Mouse (Mus musculus) limb, embryonic 11.5 days (tissue): ENCODE data around the gene Mcpt4. TPM values are rescaled to one million over a fixed set of nuclear protein-coding genes. Genes with fewer than 3 reads are reported as not detected.
"Not testable (repeated sequence)": the region's sequence is repeated elsewhere in the genome, so short reads cannot be mapped to it uniquely, and the experiment has no call there.

Experiments
- ATAC-seq: fragments of 200-750 bp; cut with Nextera tagmentation; 2 replicates; pipeline ENCODE4 v1.8.0; 2017; ENCODE audit warnings: low read depth; ENCODE audit not compliant: insufficient number of reproducible peaks, low FRiP score, low TSS enrichment
- DNase-seq: peaks from one replicate; pipeline ENCODE4 v3.0.0-alpha.2; 2015; ENCODE audit warnings: low spot score
- H3K27ac ChIP-seq: fragments of 300-500 bp; sonication (generic); replicated peaks from 2 replicates; pipeline ENCODE4 v1.5.1; 2014; ENCODE audit warnings: low read depth, mild to moderate bottlenecking, low read length
- H3K27me3 ChIP-seq: fragments of 300-500 bp; sonication (generic); 2 replicates; pipeline ENCODE4 v1.6.1; 2014; ENCODE audit warnings: mild to moderate bottlenecking, low read length, mixed read lengths; ENCODE audit not compliant: control insufficient read depth, insufficient read depth
- H3K36me3 ChIP-seq: fragments of 300-500 bp; sonication (generic); 2 replicates; pipeline ENCODE4 v1.6.1; 2014; ENCODE audit warnings: mild to moderate bottlenecking, low read length, moderate library complexity, mixed read lengths; ENCODE audit not compliant: control insufficient read depth, insufficient read depth
- H3K4me1 ChIP-seq: fragments of 300-500 bp; sonication (generic); 2 replicates; pipeline ENCODE4 v1.6.1; 2014; ENCODE audit warnings: low read length, mixed read lengths; ENCODE audit not compliant: control insufficient read depth, insufficient read depth
- H3K4me2 ChIP-seq: fragments of 300-500 bp; sonication (generic); 2 replicates; pipeline ENCODE4 v1.6.1; 2014; ENCODE audit warnings: low read depth, mild to moderate bottlenecking, moderate library complexity; ENCODE audit not compliant: severe bottlenecking
- H3K4me3 ChIP-seq: fragments of 300-500 bp; sonication (generic); 2 replicates; pipeline ENCODE4 v1.5.1; 2014; ENCODE audit warnings: low read depth, low read length
- H3K9ac ChIP-seq: fragments of 300-500 bp; sonication (generic); 2 replicates; pipeline ENCODE4 v1.6.1; 2014; ENCODE audit warnings: mild to moderate bottlenecking, low read length
- H3K9me3 ChIP-seq: fragments of 300-500 bp; sonication (generic); 2 replicates; pipeline ENCODE4 v1.6.1; 2016; ENCODE audit warnings: low read length; ENCODE audit not compliant: control insufficient read depth
- WGBS: fragments of 180-500 bp; shearing (Covaris S2); extraction: QIAGEN DNeasy Blood & Tissue Kit; methylation state at CpG from one replicate; pipeline ENCODE4 v1.1.7; 2014; 5-methylcytosine and 5-hydroxymethylcytosine counted together
- polyA plus RNA-seq: library from polyadenylated mRNA; unstranded; fragments of >200 nt; fragmentation: Nextera tagmentation; extraction: Ambion mirVana; gene quantifications from 2 replicates; pipeline ENCODE4 v1.2.1, GENCODE M21; 2014

The Mcpt4 gene
- not detected in 2 replicates for polyA plus RNA-seq

- not testable (repeated sequence) for H3K27ac ChIP-seq, H3K27me3 ChIP-seq, H3K4me3 ChIP-seq, ATAC-seq, H3K9ac ChIP-seq, H3K36me3 ChIP-seq, H3K4me1 ChIP-seq, DNase-seq, H3K4me2 ChIP-seq, H3K9me3 ChIP-seq
- WGBS, result 71% methylated on average over 3 of the region's 3 CpGs
Observed at GRCm38 (mm10) chr14:56062213-56062612, at the start of gene Mcpt4. Gene Mcpt4, minus strand, starts transcription at chr14:56062313.

GRCm38 (mm10) chr14:56105447-56106180, 43.5 kb upstream of the Mcpt4 start:
- no peaks in the 10 kb centered on the region for H3K9me3 ChIP-seq
- no peak overlapping the region for H3K9ac ChIP-seq
- 81% methylated on average over 13 of the region's 13 CpGs for WGBS
- no peak overlapping the region for H3K4me2 ChIP-seq
- H3K4me3 ChIP-seq, result no peak overlapping the region
- ATAC-seq (no peak), DNase-seq (no peak)
- H3K27me3 ChIP-seq, result no peaks in the 10 kb centered on the region
- no peaks in the 10 kb centered on the region for H3K36me3 ChIP-seq
- no peaks in the 10 kb centered on the region for H3K4me1 ChIP-seq
- no peak overlapping the region for H3K27ac ChIP-seq

- DNase-seq (no peak), ATAC-seq (no peak)
- Histone ChIP-seq H3K9me3 (no peaks in the 10 kb centered on the region), H3K36me3 (no peaks in the 10 kb centered on the region), H3K9ac (no peak overlapping the region), H3K27me3 (no peaks in the 10 kb centered on the region), H3K4me2 (no peak overlapping the region), H3K4me3 (no peak overlapping the region), H3K4me1 (no peaks in the 10 kb centered on the region), H3K27ac (no peak overlapping the region)
- WGBS, result 89% methylated on average over 5 of the region's 5 CpGs
Observed at GRCm38 (mm10) chr14:56105016-56105415, 42.9 kb upstream of the Mcpt4 start.

GRCm38 (mm10) chr14:56103452-56103851, 41.3 kb upstream of the Mcpt4 start:
- Histone ChIP-seq H3K9me3 (no peaks in the 10 kb centered on the region), H3K27me3 (no peaks in the 10 kb centered on the region), H3K4me3 (no peak overlapping the region), H3K4me1 (no peaks in the 10 kb centered on the region), H3K27ac (no peak overlapping the region), H3K4me2 (no peak overlapping the region), H3K9ac (no peak overlapping the region), H3K36me3 (no peaks in the 10 kb centered on the region)
- DNase-seq (no peak), ATAC-seq (no peak)
- WGBS, result 83% methylated on average over 3 of the region's 3 CpGs

DNA sequence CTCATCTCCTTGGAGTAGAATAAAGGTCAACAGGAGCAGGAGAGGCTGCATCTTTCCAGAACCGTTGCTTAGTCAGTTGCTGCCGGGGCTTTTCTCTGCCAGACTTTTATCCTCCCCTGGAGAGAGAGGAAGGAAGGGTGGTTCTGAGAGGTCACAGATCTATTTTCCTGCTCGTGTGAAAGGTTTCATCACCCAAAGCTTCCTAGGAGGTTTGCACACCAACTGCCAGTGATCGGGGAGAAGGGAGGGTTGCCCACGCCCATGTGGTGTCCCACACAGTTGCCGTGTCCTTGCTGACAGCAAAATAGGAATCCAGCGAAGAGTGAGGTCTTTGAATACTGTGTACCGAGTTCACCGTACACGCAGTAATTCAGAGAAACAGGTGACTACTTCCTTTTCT, 40.3 kb upstream of the Mcpt4 start, which contains the start of gene Ctsg:
TSS of gene Ctsg (minus strand) at position 189 of the 400 bp plus-strand sequence.
- DNase-seq (no peak), ATAC-seq (no peak)
- WGBS, result 81% methylated on average over 10 of the region's 10 CpGs
- Histone ChIP-seq H3K36me3 (no peaks in the 10 kb centered on the region), H3K27ac (no peak within 1 kb of the TSS), H3K4me2 (no peak within 1 kb of the TSS), H3K9ac (no peak within 1 kb of the TSS), H3K27me3 (no peaks in the 10 kb centered on the region), H3K4me3 (no peak within 1 kb of the TSS), H3K9me3 (no peaks in the 10 kb centered on the region), H3K4me1 (no peaks in the 10 kb centered on the region)

- DNase-seq (no peak), ATAC-seq (no peak)
- Histone ChIP-seq H3K36me3 (no peaks in the 10 kb centered on the region), H3K9me3 (no peaks in the 10 kb centered on the region), H3K4me1 (no peaks in the 10 kb centered on the region), H3K27me3 (no peaks in the 10 kb centered on the region), H3K4me2 (no peak overlapping the region), H3K4me3 (no peak overlapping the region), H3K27ac (no peak overlapping the region), H3K9ac (no peak overlapping the region)
- WGBS, result 75% methylated on average over 4 of the region's 4 CpGs
Observed at GRCm38 (mm10) chr14:56098940-56099339, 36.8 kb upstream of the Mcpt4 start.

DNA sequence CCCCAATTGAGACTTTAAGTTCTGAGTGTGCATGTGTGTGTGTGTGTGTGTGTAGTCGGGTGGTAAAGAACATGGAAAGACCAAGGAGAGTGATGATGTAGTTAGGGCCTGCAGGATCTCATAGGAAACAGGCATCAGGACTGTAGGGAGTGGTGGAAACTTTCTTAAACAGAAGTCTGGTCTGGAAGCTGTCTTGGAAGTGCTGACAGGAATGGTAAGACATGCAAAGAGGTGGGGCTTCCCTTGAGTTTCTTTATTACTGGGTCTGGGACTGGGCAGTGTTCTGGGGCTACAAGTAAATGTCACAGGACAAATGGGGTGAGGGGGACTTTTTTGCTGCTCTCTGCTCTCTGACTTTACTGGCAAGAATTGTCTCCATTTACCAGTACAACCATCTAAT, 35.5 kb upstream of the Mcpt4 start:
- Histone ChIP-seq H3K4me2 (no peak overlapping the region), H3K36me3 (no peaks in the 10 kb centered on the region), H3K4me1 (no peaks in the 10 kb centered on the region), H3K9ac (no peak overlapping the region), H3K9me3 (no peaks in the 10 kb centered on the region), H3K27me3 (no peaks in the 10 kb centered on the region), H3K4me3 (no peak overlapping the region), H3K27ac (no peak overlapping the region)
- no peak for ATAC-seq
- DNase-seq, result no peak
- WGBS, result 77% methylated on average over 1 of the region's 1 CpGs

GRCm38 (mm10) chr14:56093353-56093752, 31.2 kb upstream of the Mcpt4 start:
- DNase-seq (no peak), ATAC-seq (no peak)
- H3K4me1 ChIP-seq, result no peaks in the 10 kb centered on the region
- H3K4me3 ChIP-seq, result no peak overlapping the region
- H3K36me3 ChIP-seq, result no peaks in the 10 kb centered on the region
- no peak overlapping the region for H3K9ac ChIP-seq
- H3K4me2 ChIP-seq, result no peak overlapping the region
- H3K27me3 ChIP-seq, result no peaks in the 10 kb centered on the region
- no peak overlapping the region for H3K27ac ChIP-seq
- 75% methylated on average over 2 of the region's 2 CpGs for WGBS
- no peaks in the 10 kb centered on the region for H3K9me3 ChIP-seq

DNA sequence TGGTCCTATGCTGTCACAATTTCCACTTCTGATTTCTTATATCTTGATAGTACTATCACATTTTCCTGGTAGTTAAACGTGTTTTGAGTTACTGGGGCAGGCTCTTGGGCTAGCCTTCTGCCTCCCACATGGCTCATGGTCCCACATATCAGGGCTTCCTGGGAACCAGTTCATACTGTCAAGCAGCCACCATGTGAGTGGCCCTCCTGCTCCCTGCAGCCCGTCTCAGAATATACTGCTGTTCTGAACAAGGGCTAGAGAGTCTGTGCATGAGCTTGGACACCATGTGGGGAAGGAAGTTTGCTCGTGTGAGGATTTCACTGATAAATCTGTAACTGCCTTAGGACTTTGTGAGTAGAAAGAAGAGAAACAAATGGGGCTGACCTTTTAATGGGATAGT, 24.6 kb upstream of the Mcpt4 start:
- Histone ChIP-seq H3K27me3 (no peaks in the 10 kb centered on the region), H3K9ac (no peak overlapping the region), H3K36me3 (no peaks in the 10 kb centered on the region), H3K4me1 (no peaks in the 10 kb centered on the region), H3K27ac (no peak overlapping the region), H3K4me2 (no peak overlapping the region), H3K9me3 (no peaks in the 10 kb centered on the region), H3K4me3 (no peak overlapping the region)
- WGBS, result 75% methylated on average over 3 of the region's 3 CpGs
- DNase-seq, result no peak
- no peak for ATAC-seq
